27 mouse cellular contexts compared by ENCODE assay signal in genomic region chr17:25250181-25250835, GRCm38 (mm10). TPM values are rescaled to one million over a fixed set of nuclear protein-coding genes. Genes with fewer than 3 reads are reported as not detected.
"Had no signal": no experiment of that assay in that cellular context is flagged by ENCODE, and none has a peak within 500 bp of the region (broad histone marks: within the 10 kb centered on the region; RNA-seq: fewer than 3 reads in every experiment).

No protein-coding gene starts in this region.

- H3K4me3 ChIP-seq: layer of hippocampus, adult 2 months; left cerebral cortex, adult 2 months; liver, embryonic 13.5 days; midbrain, embryonic 13.5 days; neural tube, embryonic 12.5 days; neural tube, embryonic 15.5 days had no signal

- H3K36me3 ChIP-seq: liver, embryonic 13.5 days had no signal

- DNase-seq: kidney, adult 18-20 months; kidney, adult 9 months; kidney, postnatal 25 days; layer of hippocampus, adult 9-11 months; liver, embryonic 13.5 days; lung, adult 2 months; lung, postnatal 14 days; lung, postnatal 4 days; right cerebral cortex, adult 18-20 months; right cerebral cortex, postnatal 14 days; right cerebral cortex, postnatal 4 days; thymus, adult 2 months; thymus, postnatal 14 days; thymus, postnatal 4 days had no signal

- H3K9ac ChIP-seq: liver, embryonic 13.5 days; midbrain, embryonic 13.5 days; neural tube, embryonic 12.5 days had no signal

- H3K4me2 ChIP-seq: liver, embryonic 13.5 days; midbrain, embryonic 13.5 days; neural tube, embryonic 12.5 days; neural tube, embryonic 15.5 days had no signal

- H3K27ac ChIP-seq: kidney, postnatal 0 days; layer of hippocampus, adult 2 months; left cerebral cortex, adult 2 months; liver, embryonic 13.5 days; neural tube, embryonic 12.5 days; neural tube, embryonic 15.5 days; stomach, postnatal 0 days had no signal

- ATAC-seq: midbrain, embryonic 13.5 days had no signal

- H3K4me1 ChIP-seq: liver, embryonic 13.5 days had no signal

- H3K9me3 ChIP-seq: liver, embryonic 13.5 days; midbrain, embryonic 13.5 days; neural tube, embryonic 12.5 days; neural tube, embryonic 15.5 days had no signal

RNA-seq across cellular contexts. Expression of gene Prss34, which starts 47.9 kb away (rescaled TPM):
- total RNA-seq: layer of hippocampus, adult 2 months; layer of hippocampus, postnatal 25 days; left cerebral cortex, adult 2 months; left cerebral cortex, postnatal 10 days; left cerebral cortex, postnatal 36 days; liver, adult 2 months; megakaryocyte-erythroid progenitor cell, adult 5-6 weeks had no signal
- polyA plus RNA-seq: large intestine, adult 2 months; liver, adult 2 months; midbrain, embryonic 13.5 days; neural tube, embryonic 12.5 days had no signal
